Mouse (Mus musculus) stomach, embryonic 14.5 days (tissue): ENCODE measurements around the gene Drap1. TPM values are rescaled to one million over a fixed set of nuclear protein-coding genes. Genes with fewer than 3 reads are reported as not detected.

Experiments
- ATAC-seq: fragments of 200-750 bp; cut with Nextera tagmentation; 2 replicates; pipeline ENCODE4 v1.8.0; 2017; ENCODE audit warnings: low read depth, moderate TSS enrichment; ENCODE audit not compliant: insufficient number of reproducible peaks, insufficient read depth, low FRiP score
- H3K27ac ChIP-seq: fragments of 300-500 bp; sonication (generic); 2 replicates; pipeline ENCODE4 v1.5.1; 2014; ENCODE audit warnings: mild to moderate bottlenecking, low read length, moderate library complexity, mixed read lengths
- H3K27me3 ChIP-seq: fragments of 300-500 bp; sonication (generic); 2 replicates; pipeline ENCODE4 v1.6.1; 2014; ENCODE audit warnings: low read length, control low read depth, mixed read lengths; ENCODE audit not compliant: control insufficient read depth, insufficient read depth
- H3K36me3 ChIP-seq: fragments of 300-500 bp; sonication (generic); 2 replicates; pipeline ENCODE4 v1.6.1; 2014; ENCODE audit warnings: mild to moderate bottlenecking, control low read depth, low read length, moderate library complexity, mixed read lengths; ENCODE audit not compliant: control insufficient read depth, insufficient read depth
- H3K4me1 ChIP-seq: fragments of 300-500 bp; sonication (generic); 2 replicates; pipeline ENCODE4 v1.6.1; 2014; ENCODE audit warnings: low read length, control low read depth, mixed read lengths; ENCODE audit not compliant: control insufficient read depth, insufficient read depth
- H3K4me2 ChIP-seq: fragments of 300-500 bp; sonication (generic); replicated peaks from 2 replicates; pipeline ENCODE4 v1.6.1; 2014; ENCODE audit warnings: low read depth, low read length, control low read depth
- H3K4me3 ChIP-seq: fragments of 300-500 bp; sonication (generic); 2 replicates; pipeline ENCODE4 v1.5.1; 2014; ENCODE audit warnings: low read depth, low read length, control low read depth
- H3K9ac ChIP-seq: fragments of 300-500 bp; sonication (generic); replicated peaks from 2 replicates; pipeline ENCODE4 v1.6.1; 2014; ENCODE audit warnings: low read depth, mild to moderate bottlenecking, control low read depth, low read length, moderate library complexity, mixed read lengths
- H3K9me3 ChIP-seq: fragments of 300-500 bp; sonication (generic); 2 replicates; pipeline ENCODE4 v1.6.1; 2016; ENCODE audit warnings: low read depth, low read length, control low read depth; ENCODE audit not compliant: control insufficient read depth
- WGBS: fragments of 180-500 bp; shearing (Covaris S2); extraction: QIAGEN DNeasy Blood & Tissue Kit; methylation state at CpG from one replicate; pipeline ENCODE4 v1.1.7; 2014; 5-methylcytosine and 5-hydroxymethylcytosine counted together
- polyA plus RNA-seq: library from polyadenylated mRNA; unstranded; fragments of >200 nt; fragmentation: Nextera tagmentation; extraction: Ambion mirVana; gene quantifications from 2 replicates; pipeline ENCODE4 v1.2.1, GENCODE M21; 2014

Drap1 gene
- polyA plus RNA-seq: 191 and 198 TPM in 2 replicates

GRCm38 (mm10) chr19:5424782-5425741 lies at the start of gene Drap1, which contains the start of gene AI837181:
TSS of gene Drap1 (minus strand) at chr19:5424979.
TSS of gene AI837181 (plus strand) at chr19:5425144.
- H3K36me3 ChIP-seq: peaks cover 20% of the 10 kb centered on the region
- WGBS: under 1% methylated on average over 86 of the region's 87 CpGs

GRCm38 (mm10) chr19:5473720-5474119 lies 48.9 kb upstream of the Drap1 start, which contains the start of gene Efemp2:
TSS of gene Efemp2 (plus strand) at chr19:5473954.
- H3K4me1 ChIP-seq: peaks cover 5% of the 10 kb centered on the region
- H3K36me3 ChIP-seq: peaks cover 6% of the 10 kb centered on the region; the same call in 1 of the 2 replicates
- 0% methylated on average over 22 of the region's 22 CpGs for WGBS
- peak within 1 kb of the TSS; percentile 82 for H3K4me2 ChIP-seq
- H3K27me3 ChIP-seq: no peaks in the 10 kb centered on the region
- H3K27ac ChIP-seq: peak within 1 kb of the TSS; percentile 90
- H3K9ac ChIP-seq: peak within 1 kb of the TSS; percentile 70
- H3K4me3 ChIP-seq: peak within 1 kb of the TSS; percentile 55
- ATAC-seq: peak; percentile 82
- H3K9me3 ChIP-seq: no peaks in the 10 kb centered on the region

More at GRCm38 (mm10) chr19:5424782-5425741, at the start of gene Drap1, which contains the start of gene AI837181:
- H3K9ac ChIP-seq: peak within 1 kb of the TSS; percentile 92
- peak within 1 kb of the TSS; percentile 91 for H3K4me2 ChIP-seq
- H3K27ac ChIP-seq: peak within 1 kb of the TSS; percentile 90
- no peaks in the 10 kb centered on the region for H3K9me3 ChIP-seq
- H3K4me3 ChIP-seq: peak within 1 kb of the TSS; percentile 69
- H3K4me1 ChIP-seq: peaks cover 21% of the 10 kb centered on the region
- peak; percentile 92 for ATAC-seq
- no peaks in the 10 kb centered on the region for H3K27me3 ChIP-seq

- Histone ChIP-seq H3K4me1 (peaks cover 8% of the 10 kb centered on the region), H3K36me3 (peaks cover 6% of the 10 kb centered on the region; the same call in 1 of the 2 replicates), H3K27ac (no peak overlapping the region), H3K4me2 (no peak overlapping the region), H3K9ac (no peak overlapping the region), H3K27me3 (no peaks in the 10 kb centered on the region), H3K4me3 (no peak overlapping the region), H3K9me3 (no peaks in the 10 kb centered on the region)
- no peak for ATAC-seq
- 76% methylated on average over 3 of the region's 3 CpGs for WGBS
Observed at GRCm38 (mm10) chr19:5472857-5473256, 48.1 kb upstream of the Drap1 start.

- no peak for ATAC-seq
- 45% methylated on average over 5 of the region's 5 CpGs for WGBS
- Histone ChIP-seq H3K4me1 (peaks cover 8% of the 10 kb centered on the region), H3K4me3 (no peak overlapping the region), H3K36me3 (0 out of 2 replicates have a peak, but pooled peaks cover 7% of the 10 kb centered on the region), H3K27me3 (no peaks in the 10 kb centered on the region), H3K4me2 (no peak overlapping the region), H3K27ac (no peak overlapping the region), H3K9me3 (no peaks in the 10 kb centered on the region), H3K9ac (no peak overlapping the region)
Observed at GRCm38 (mm10) chr19:5471846-5472245, 47.1 kb upstream of the Drap1 start.

- Histone ChIP-seq H3K36me3 (peaks cover 33% of the 10 kb centered on the region), H3K27me3 (no peaks in the 10 kb centered on the region), H3K9me3 (no peaks in the 10 kb centered on the region), H3K27ac (no peak within 1 kb of the TSS), H3K4me1 (0 out of 2 replicates have a peak, but pooled peaks cover 8% of the 10 kb centered on the region), H3K4me3 (no peak within 1 kb of the TSS), H3K9ac (no peak within 1 kb of the TSS), H3K4me2 (no peak within 1 kb of the TSS)
- 39% methylated on average over 5 of the region's 5 CpGs for WGBS
- ATAC-seq: no peak
Observed at GRCm38 (mm10) chr19:5468374-5468773, 43.6 kb upstream of the Drap1 start, which contains the start of gene Ctsw. TSS of gene Ctsw (minus strand) at chr19:5468507.

GRCm38 (mm10) chr19:5466916-5467500 lies 42.2 kb upstream of the Drap1 start:
- peaks cover 44% of the 10 kb centered on the region for H3K36me3 ChIP-seq
- no peak overlapping the region for H3K9ac ChIP-seq
- H3K4me1 ChIP-seq: 0 out of 2 replicates have a peak, but pooled peaks cover 8% of the 10 kb centered on the region
- no peak overlapping the region for H3K27ac ChIP-seq
- no peak overlapping the region for H3K4me3 ChIP-seq
- no peaks in the 10 kb centered on the region for H3K9me3 ChIP-seq
- no peak for ATAC-seq
- 89% methylated on average over 6 of the region's 6 CpGs for WGBS
- no peak overlapping the region for H3K4me2 ChIP-seq
- H3K27me3 ChIP-seq: no peaks in the 10 kb centered on the region

GRCm38 (mm10) chr19:5465037-5465436 lies 40.3 kb upstream of the Drap1 start:
- Histone ChIP-seq H3K9ac (no peak overlapping the region), H3K27ac (no peak overlapping the region), H3K9me3 (no peaks in the 10 kb centered on the region), H3K4me1 (peaks cover 13% of the 10 kb centered on the region; the same call in 1 of the 2 replicates), H3K4me3 (no peak overlapping the region), H3K36me3 (peaks cover 47% of the 10 kb centered on the region), H3K4me2 (no peak overlapping the region), H3K27me3 (no peaks in the 10 kb centered on the region)
- 95% methylated on average over 8 of the region's 8 CpGs for WGBS
- no peak for ATAC-seq
